Mouse (Mus musculus): Measurements from ENCODE around the gene Vmn1r30. TPM values are rescaled to one million over a fixed set of nuclear protein-coding genes. Genes with fewer than 3 reads are reported as not detected.

Gene Vmn1r30
- total RNA-seq (2021): not detected
- long read RNA-seq, experiment 1: 0 reads
- long read RNA-seq, experiment 2: 0 reads

- H3K4me3 ChIP-seq: no peak within 1 kb of the TSS
- no peak for TF ChIP-seq CTCF (conservative IDR thresholded peaks at IDR 0.05)
- H3K27ac ChIP-seq: no peak within 1 kb of the TSS
- no peak for DNase-seq (ENCODE audit: low spot score in 2 of 2)
Measured at GRCm38 (mm10) chr6:58443285-58443684, at the start of gene Vmn1r30. Vmn1r30 (minus strand) TSS chr6:58443385.

GRCm38 (mm10) chr6:58475230-58475629 lies 32.0 kb upstream of the Vmn1r30 start, which contains the start of gene Vmn1r31:
Vmn1r31 (minus strand) TSS chr6:58475330.
- DNase-seq (ENCODE audit: low spot score in 2 of 2): no peak
- Histone ChIP-seq H3K27ac (no peak within 1 kb of the TSS), H3K4me3 (no peak within 1 kb of the TSS)
- no peak for TF ChIP-seq CTCF (conservative IDR thresholded peaks at IDR 0.05)

Other genes with a start within 250 kb of the Vmn1r30 start
- gene Vmn1r27, start 224.6 kb downstream of the Vmn1r30 start, total RNA-seq (2021): not detected
- gene Vmn1r28, start 181.3 kb downstream of the Vmn1r30 start, total RNA-seq (2021): not detected
- gene Vmn1r29, start 141.8 kb downstream of the Vmn1r30 start, total RNA-seq (2021): not detected
- gene Vmn1r31, start 31.9 kb upstream of the Vmn1r30 start, total RNA-seq (2021): not detected
- gene Abcg2, start 141.1 kb upstream of the Vmn1r30 start, total RNA-seq (2021): 10 to 100 TPM; 19.8 to 23.8 TPM